Comparison of ENCODE assay signal across 8 mouse cellular contexts in genomic region chr7:67373975-67374374, GRCm38 (mm10). TPM values are rescaled to one million over a fixed set of nuclear protein-coding genes. Genes with fewer than 3 reads are reported as not detected.
DNase-seq lines count a peak whose midpoint lies in the region; ATAC-seq lines count a peak whose summit lies in the region.

No protein-coding gene starts in this region.

- H3K9ac ChIP-seq in liver, embryonic 13.5 days: peak overlapping the region; percentile 97
- no peak overlapping the region; the same call in 1 of the 2 replicates for H3K9ac ChIP-seq in neural tube, embryonic 14.5 days (replicated peaks; ENCODE audit: low read depth, low read length)

- no peaks in the 10 kb centered on the region for H3K27me3 ChIP-seq in heart, embryonic 10.5 days (ENCODE audit: insufficient read depth, poor library complexity, severe bottlenecking)
- no peaks in the 10 kb centered on the region for H3K27me3 ChIP-seq in liver, embryonic 13.5 days
- H3K27me3 ChIP-seq in neural tube, embryonic 14.5 days (ENCODE audit: control insufficient read depth, insufficient read depth, low read length): no peaks in the 10 kb centered on the region

- peaks cover 31% of the 10 kb centered on the region for H3K4me1 ChIP-seq in heart, embryonic 10.5 days
- peaks cover 32% of the 10 kb centered on the region for H3K4me1 ChIP-seq in liver, embryonic 13.5 days (replicated peaks)
- H3K4me1 ChIP-seq in neural tube, embryonic 14.5 days (ENCODE audit: control insufficient read depth, insufficient read depth, low read length): no peaks in the 10 kb centered on the region

- peak; percentile 64 for ATAC-seq in common myeloid progenitor, adult 5-6 weeks (replicated peaks; ENCODE audit: low read depth, poor library complexity, severe bottlenecking)
- 0 out of 2 replicates have a peak, but pooled peaks have one; percentile 14 for ATAC-seq in liver, embryonic 13.5 days (ENCODE audit: low read depth)
- no peak for ATAC-seq in neural tube, embryonic 14.5 days (ENCODE audit: low read depth)
- no peak for ATAC-seq in monocyte, adult 5-6 weeks (replicated peaks; ENCODE audit: insufficient number of reproducible peaks, low FRiP score, low TSS enrichment, poor library complexity, severe bottlenecking)

- peak overlapping the region; percentile 97; the same call in 1 of the 2 replicates for H3K4me3 ChIP-seq in heart, embryonic 10.5 days
- peak overlapping the region; percentile 95 for H3K4me3 ChIP-seq in liver, embryonic 13.5 days (replicated peaks)
- no peak overlapping the region for H3K4me3 ChIP-seq in neural tube, embryonic 14.5 days (ENCODE audit: low read depth, low read length)

- no peaks in the 10 kb centered on the region for H3K9me3 ChIP-seq in heart, embryonic 10.5 days
- H3K9me3 ChIP-seq in liver, embryonic 13.5 days (replicated peaks): no peaks in the 10 kb centered on the region
- no peaks in the 10 kb centered on the region for H3K9me3 ChIP-seq in neural tube, embryonic 14.5 days (ENCODE audit: control insufficient read depth, low read length)

- H3K36me3 ChIP-seq in heart, embryonic 10.5 days: no peaks in the 10 kb centered on the region
- H3K36me3 ChIP-seq in liver, embryonic 13.5 days: no peaks in the 10 kb centered on the region
- no peaks in the 10 kb centered on the region for H3K36me3 ChIP-seq in neural tube, embryonic 14.5 days (ENCODE audit: control insufficient read depth, insufficient read depth, low read length)

- peak; percentile 39 for DNase-seq in layer of hippocampus, adult 11-12 months (ENCODE audit: low spot score)
- no peak for DNase-seq in layer of hippocampus, adult 8-10 months (ENCODE audit: low spot score in 2 of 2)
- peak; percentile 83 for DNase-seq in heart, embryonic 10.5 days (ENCODE audit: low spot score)
- DNase-seq in kidney, adult 18-20 months: peak; percentile 25
- DNase-seq in liver, embryonic 13.5 days: peak; percentile 48

- H3K4me2 ChIP-seq in liver, embryonic 13.5 days: peak overlapping the region; percentile 98
- H3K4me2 ChIP-seq in neural tube, embryonic 14.5 days (ENCODE audit: low read depth, low read length): peak overlapping the region; percentile 98

- H3K27ac ChIP-seq in heart, embryonic 10.5 days: peak overlapping the region; percentile 100
- H3K27ac ChIP-seq in liver, embryonic 13.5 days: peak overlapping the region; percentile 92
- H3K27ac ChIP-seq in neural tube, embryonic 14.5 days (ENCODE audit: low read depth, low read length): peak overlapping the region; percentile 100

- 22% methylated on average over 5 of the region's 5 CpGs for WGBS in heart, embryonic 10.5 days
- 13% methylated on average over 5 of the region's 5 CpGs for WGBS in liver, embryonic 13.5 days (ENCODE audit: insufficient replicate concordance)
- 48% methylated on average over 5 of the region's 5 CpGs for WGBS in neural tube, embryonic 14.5 days

RNA-seq across cellular contexts. Expression of gene Mef2a, which starts 1.3 kb away (rescaled TPM):
- 100 to 1,000 TPM; 139 to 155 (median 150) TPM for total RNA-seq in layer of hippocampus, adult 8-10 months (2022)
- total RNA-seq in common myeloid progenitor, adult 5-6 weeks (2017): 30.3 and 62.7 TPM in 2 replicates
- 45.7 and 69.6 TPM in 2 replicates for polyA plus RNA-seq in heart, embryonic 10.5 days (2016; fragmentation: Nextera tagmentation; extraction: Ambion mirVana)
- 10.6 and 11.0 TPM in 2 replicates for polyA plus RNA-seq in liver, embryonic 13.5 days (2015; fragmentation: Nextera tagmentation; extraction: Ambion mirVana)
- 45.1 and 48.7 TPM in 2 replicates for polyA plus RNA-seq in neural tube, embryonic 14.5 days (2014; fragmentation: Nextera tagmentation; extraction: Ambion mirVana)
- 226 to 314 TPM (median 237 TPM) in 3 replicates for total RNA-seq in monocyte, adult 5-6 weeks (2017)

Comparison
In these comparisons a context has a peak if more than half of its experiments do, and no peak if none do; other contexts are left out.
1. DNase-seq: peak in layer of hippocampus, adult 11-12 months (single experiment), heart, embryonic 10.5 days (single experiment), kidney, adult 18-20 months (single experiment) and liver, embryonic 13.5 days (single experiment); none in layer of hippocampus, adult 8-10 months (0 of 2).
2. ATAC-seq: peak in common myeloid progenitor, adult 5-6 weeks (single experiment) and liver, embryonic 13.5 days (single experiment); none in neural tube, embryonic 14.5 days (single experiment) and monocyte, adult 5-6 weeks (single experiment).
3. Peak in every context shown above with its lines, with median percentiles within 50 percentile points of each other: H3K27ac ChIP-seq.